Mouse (Mus musculus): ENCODE measurements around the gene Egfl8.

GRCm38 (mm10) chr17:34659897-34660214 is 44.1 kb upstream of the Egfl8 start:
- TF ChIP-seq CTCF (IDR thresholded peaks at IDR 0.05) (no peak), EP300 (IDR thresholded peaks at IDR 0.05) (no peak)
